Mouse (Mus musculus): ENCODE data around the gene Igsf6.

DNA sequence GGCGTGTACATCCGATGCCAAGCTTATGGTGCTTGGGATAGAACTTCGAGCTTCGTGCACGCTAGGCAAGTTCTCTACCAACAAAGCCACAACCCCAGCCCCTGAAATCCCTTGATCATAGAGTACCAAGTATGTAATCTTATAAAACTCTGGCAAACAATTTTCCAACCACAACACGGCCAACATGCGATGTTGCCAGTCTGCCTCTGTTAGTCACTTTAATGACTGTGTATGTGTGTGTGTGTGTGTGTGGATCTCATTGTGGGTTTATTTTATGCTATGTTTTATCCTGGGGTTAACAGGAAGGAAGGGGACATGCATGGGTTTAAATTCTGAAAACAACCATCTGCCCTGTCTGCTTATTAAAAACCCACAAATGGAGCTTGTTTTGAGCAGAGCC, 16.4 kb upstream of the Igsf6 start:
- TF ChIP-seq POLR2A (IDR thresholded peaks at IDR 0.05; ENCODE audit: insufficient read length, low read depth): no peak
- no peak for TF ChIP-seq MYOD1 (IDR thresholded peaks at IDR 0.05; ENCODE audit: control insufficient read depth in 1 of 3, insufficient read length in 2 of 3, low read depth in 2 of 3)
- no peak for TF ChIP-seq POLR2AphosphoS2 (IDR thresholded peaks at IDR 0.05; ENCODE audit: insufficient read length, low read depth)
- no peak for TF ChIP-seq E2F4 (IDR thresholded peaks at IDR 0.05; ENCODE audit: insufficient read depth)
- TF ChIP-seq MAX (IDR thresholded peaks at IDR 0.05; ENCODE audit: low read depth): no peak
- TF ChIP-seq TCF3 (IDR thresholded peaks at IDR 0.05; ENCODE audit: insufficient read length, low read depth): no peak
- no peak for TF ChIP-seq USF1 (IDR thresholded peaks at IDR 0.05; ENCODE audit: low read depth)
- no peak for TF ChIP-seq TCF12 (IDR thresholded peaks at IDR 0.05; ENCODE audit: insufficient read depth, poor library complexity, severe bottlenecking)

All from myocyte (in vitro differentiated cells).